Mouse (Mus musculus) ovary, postnatal 14 days (tissue): ENCODE measurements around the gene Zfp119a.
A peak's percentile ranks its signal among the peaks of the same experiment; 100 is the strongest.
"Not testable (repeated sequence)": the region's sequence is repeated elsewhere in the genome, so short reads cannot be mapped to it uniquely, and the experiment has no call there.

Source experiments
- DNase-seq: peaks from one replicate; pipeline ENCODE4 v3.0.0; 2022; ENCODE audit warnings: low spot score

Zfp119a gene

DNA sequence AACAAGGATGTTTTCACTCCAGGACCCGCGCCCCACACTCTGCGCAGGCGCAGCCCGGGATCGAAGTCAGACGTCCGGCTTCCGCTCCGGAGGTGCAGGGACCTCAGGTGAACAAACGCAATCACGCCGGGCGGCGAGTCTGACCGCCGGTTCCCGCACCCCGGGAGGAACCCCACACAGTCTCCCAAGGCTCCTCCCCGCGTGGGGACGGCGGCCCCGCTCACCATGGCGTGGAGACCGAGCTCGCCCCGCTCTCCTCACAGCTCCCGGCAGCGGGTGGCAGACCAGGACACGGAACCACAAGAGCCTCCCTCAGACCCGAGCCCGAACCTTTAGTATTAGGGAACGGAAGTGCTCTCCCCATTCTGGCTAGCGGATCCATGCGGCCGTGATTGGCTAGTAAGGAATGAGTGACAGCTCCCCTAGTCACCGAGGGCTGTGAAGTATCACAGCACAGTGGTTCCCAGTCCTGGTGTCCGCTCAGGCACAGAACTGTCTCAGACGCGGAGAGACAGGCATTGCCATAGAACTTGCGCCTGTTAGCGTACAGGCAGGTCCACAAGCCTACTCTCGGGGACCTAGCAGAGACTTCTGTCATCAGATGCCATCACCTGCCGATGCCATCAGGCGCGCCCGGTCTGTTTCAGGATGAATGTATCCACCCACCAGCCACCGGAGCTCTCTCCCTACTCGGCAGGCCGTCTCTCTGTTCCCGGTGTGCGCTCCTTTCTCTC, at the start of gene Zfp119a:
Gene Zfp119a (minus strand): TSS at position 295 of the 734 bp plus-strand sequence.
- DNase-seq = peak; percentile 58

DNA sequence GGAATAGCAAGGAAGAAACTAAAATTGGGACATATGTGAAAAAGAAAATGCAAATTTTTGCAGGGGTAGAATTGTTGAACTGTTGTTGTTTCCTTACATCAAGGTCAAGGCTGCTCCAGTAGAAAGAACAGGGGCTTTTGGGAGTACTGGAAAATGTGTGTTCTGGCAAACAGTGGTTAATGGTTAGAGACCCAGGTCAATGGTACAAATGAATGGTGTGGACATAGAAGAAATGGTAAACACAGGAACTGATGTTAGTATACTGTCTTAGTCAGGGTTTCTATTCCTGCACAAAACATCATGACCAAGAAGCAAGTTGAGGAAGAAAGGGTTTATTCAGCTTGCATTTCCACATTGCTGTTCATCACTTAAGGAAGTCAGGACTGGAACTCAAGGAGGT, 27.9 kb upstream of the Zfp119a start:
- no peak for DNase-seq

GRCm38 (mm10) chr17:55904131-55904530, 25.4 kb upstream of the Zfp119a start:
- DNase-seq = no peak

DNA sequence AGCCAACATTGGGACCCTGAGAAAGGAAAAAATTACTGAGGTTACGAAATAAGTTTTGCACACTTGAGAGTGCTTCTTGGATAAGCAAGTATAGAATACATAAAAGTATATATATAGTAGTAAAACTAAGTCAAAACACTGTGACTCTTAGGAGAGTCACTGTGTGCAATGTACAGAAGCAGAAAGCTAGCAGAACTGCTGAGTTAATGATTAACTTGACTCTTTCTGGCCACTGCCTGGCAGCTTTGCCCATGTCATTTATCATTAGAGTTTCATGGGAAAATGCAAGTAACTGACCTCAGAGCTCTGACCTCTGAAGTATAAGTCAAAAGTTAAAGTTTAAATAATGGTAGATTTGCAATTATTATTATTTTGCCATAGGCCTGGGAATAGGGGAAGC, 25.0 kb upstream of the Zfp119a start:
- no peak for DNase-seq

DNA sequence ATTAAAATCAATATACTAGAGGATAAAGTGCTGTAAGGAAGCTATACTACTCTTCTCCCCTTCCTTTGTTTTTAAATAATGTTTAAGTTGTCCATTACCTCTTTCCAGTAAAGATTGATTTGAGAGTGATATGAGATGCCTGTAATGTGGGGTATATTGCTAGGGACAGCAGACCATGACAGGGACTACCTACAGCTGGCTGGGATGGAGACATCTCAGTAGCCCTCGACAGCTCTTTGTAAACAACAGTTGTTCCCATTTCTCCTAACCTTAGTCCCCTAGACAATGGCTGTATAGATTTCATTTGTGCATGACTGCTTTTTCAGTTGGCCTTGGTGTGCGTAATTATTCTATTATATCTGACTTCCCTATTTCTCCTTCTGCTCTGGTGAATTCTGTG, 24.4 kb upstream of the Zfp119a start:
- no peak for DNase-seq

- peak; percentile 7 for DNase-seq
Observed at GRCm38 (mm10) chr17:55892406-55892955, 13.8 kb upstream of the Zfp119a start.

DNA sequence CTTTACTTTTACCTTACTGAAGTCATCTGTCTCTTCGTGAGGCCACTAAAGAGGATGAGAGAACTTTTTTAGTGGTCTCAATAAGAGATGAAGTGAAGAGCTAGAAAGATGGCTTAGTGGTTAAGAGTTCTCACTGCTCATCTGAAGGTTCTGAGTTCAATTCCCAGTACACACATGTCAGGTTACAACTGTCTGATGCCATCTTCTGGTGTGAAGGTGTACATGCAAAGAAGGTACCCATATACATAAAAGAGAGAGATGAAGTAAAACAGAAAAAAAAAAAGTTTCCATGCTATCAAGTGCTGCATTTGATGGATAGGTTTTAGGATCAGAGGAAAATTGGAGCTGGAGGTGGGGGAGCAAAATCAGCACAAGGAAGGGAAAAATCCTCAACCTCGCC, 6.2 kb upstream of the Zfp119a start:
- DNase-seq = no peak

DNA sequence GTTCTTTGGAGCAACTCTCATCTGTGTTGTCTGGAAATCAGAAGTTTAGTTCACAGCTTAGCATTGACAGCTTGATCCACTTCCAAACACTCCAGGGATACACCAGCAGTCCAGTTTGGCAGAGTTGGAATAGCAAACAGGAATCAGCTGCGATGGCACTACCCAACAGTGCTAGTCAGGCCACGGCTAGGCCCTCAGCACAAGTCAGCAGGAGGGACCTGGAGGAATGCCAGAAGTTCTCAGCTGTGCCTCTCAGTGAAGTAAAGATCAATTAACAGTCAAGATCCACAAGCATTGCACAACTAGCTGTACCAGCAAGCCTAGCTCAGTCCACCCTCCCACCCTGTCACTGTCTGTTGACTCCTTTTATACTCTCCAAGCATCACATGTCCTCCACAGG, 4.9 kb upstream of the Zfp119a start:
- no peak for DNase-seq

DNA sequence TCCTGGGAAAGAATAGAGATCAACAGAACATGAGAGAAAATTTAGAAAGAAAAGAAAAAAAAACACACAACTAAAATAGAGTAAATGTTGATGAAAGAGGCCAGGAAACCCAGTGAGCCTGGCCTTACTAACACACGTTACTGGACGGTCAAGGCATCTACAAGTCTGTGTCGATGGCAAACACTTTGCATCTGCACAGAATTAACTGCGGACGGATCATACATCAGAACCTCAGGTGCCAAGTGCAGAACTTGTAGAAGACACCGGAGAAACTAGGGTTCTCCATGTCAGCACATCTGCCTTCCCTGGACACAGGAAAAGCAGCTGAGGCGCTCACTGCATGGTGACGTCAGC, 471 bp downstream of the Zfp119a start:
- DNase-seq = not testable (repeated sequence)

- no peak for DNase-seq
Observed at GRCm38 (mm10) chr17:55877184-55877583, 1.5 kb downstream of the Zfp119a start.

- DNase-seq = no peak
Observed at GRCm38 (mm10) chr17:55843067-55843466, 35.7 kb downstream of the Zfp119a start.

- no peak for DNase-seq
Observed at GRCm38 (mm10) chr17:55821566-55821965, 57.2 kb downstream of the Zfp119a start.

- no peak for DNase-seq
Observed at GRCm38 (mm10) chr17:55816853-55817252, 61.9 kb downstream of the Zfp119a start.
